Mouse (Mus musculus) heart, adult 2 months (tissue): ENCODE data around the gene Trim38.

Experiments
- CTCF ChIP-seq: fragments of 200-600 bp; IDR thresholded peaks from 2 replicates; pipeline ENCODE4 v1.8.1; 2022; ENCODE audit warnings: antibody characterized with exemption, mild to moderate bottlenecking, moderate library complexity
- EP300 ChIP-seq: fragments of 200-500 bp; IDR thresholded peaks from 2 replicates; pipeline ENCODE4 v1.6.1; 2011; ENCODE audit warnings: low read depth, low read length, control low read depth; ENCODE audit not compliant: insufficient read depth
- POLR2A ChIP-seq: fragments of 200-500 bp; IDR thresholded peaks from 2 replicates; pipeline ENCODE4 v1.6.1; 2011; ENCODE audit warnings: mild to moderate bottlenecking, low read depth, low read length, control low read depth; ENCODE audit not compliant: insufficient read depth

DNA sequence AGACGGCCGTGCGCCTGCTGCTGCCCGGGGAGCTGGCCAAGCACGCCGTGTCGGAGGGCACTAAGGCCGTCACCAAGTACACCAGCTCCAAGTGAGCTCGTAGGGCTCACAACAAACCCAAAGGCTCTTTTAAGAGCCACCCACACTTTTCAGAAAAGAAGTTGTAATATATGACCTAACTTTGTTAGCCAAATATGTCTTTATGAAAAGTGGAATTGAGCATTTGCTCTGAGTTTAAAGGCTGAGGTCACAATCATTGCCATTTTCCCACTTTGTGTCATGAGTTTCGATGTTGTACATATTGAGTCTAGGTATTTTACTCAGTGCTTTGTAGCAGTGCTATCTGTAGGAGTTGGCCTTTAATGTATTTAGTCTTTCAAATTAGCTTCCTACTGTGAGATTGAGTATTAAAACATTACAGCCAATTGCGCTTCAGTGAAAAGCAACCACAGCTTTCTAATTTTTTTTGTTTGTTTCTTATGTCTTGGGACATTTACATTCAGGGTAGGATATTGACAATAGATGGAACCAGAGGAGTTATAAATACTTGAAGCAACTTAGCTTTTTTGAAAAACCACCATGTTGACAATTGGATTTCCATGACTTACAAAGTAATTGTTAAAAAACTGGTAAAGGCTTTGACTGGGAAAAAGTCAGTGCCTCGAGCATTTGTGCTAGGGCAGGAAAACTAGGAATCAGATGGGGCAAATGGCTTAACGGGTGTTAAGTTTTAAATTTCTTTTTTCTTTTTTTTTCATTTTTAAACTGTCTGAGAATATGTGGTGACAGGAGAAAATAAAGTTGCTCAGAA lies 22.4 kb upstream of the Trim38 start:
- TF ChIP-seq CTCF (no peak), EP300 (no peak), POLR2A (no peak)
